Mouse (Mus musculus) bone marrow, adult 2 months (tissue): ENCODE data around the gene Ece1.

ENCODE experiments used
- CTCF ChIP-seq: fragments of 200-500 bp; IDR thresholded peaks from 2 replicates; pipeline ENCODE4 v1.5.1; 2011; ENCODE audit warnings: low read length, control low read depth; ENCODE audit not compliant: control insufficient read depth, insufficient read depth
- POLR2A ChIP-seq: fragments of 200-500 bp; IDR thresholded peaks from 2 replicates; pipeline ENCODE4 v1.6.1; 2011; ENCODE audit warnings: low read depth, mild to moderate bottlenecking, control low read depth, low read length, borderline replicate concordance; ENCODE audit not compliant: control insufficient read depth

- TF ChIP-seq POLR2A, result no peak
- TF ChIP-seq CTCF, result no peak
Measured at GRCm38 (mm10) chr4:137982869-137983268, 120.8 kb downstream of the Ece1 start.
